Mouse (Mus musculus) ovary, postnatal 36 days (tissue): ENCODE measurements around the gene Axin1.
"Not testable (repeated sequence)": the region's sequence is repeated elsewhere in the genome, so short reads cannot be mapped to it uniquely, and the experiment has no call there.

Source experiments
- DNase-seq: peaks from one replicate; pipeline ENCODE4 v3.0.0; 2022; ENCODE audit warnings: low spot score, mixed read lengths

The Axin1 gene

DNA sequence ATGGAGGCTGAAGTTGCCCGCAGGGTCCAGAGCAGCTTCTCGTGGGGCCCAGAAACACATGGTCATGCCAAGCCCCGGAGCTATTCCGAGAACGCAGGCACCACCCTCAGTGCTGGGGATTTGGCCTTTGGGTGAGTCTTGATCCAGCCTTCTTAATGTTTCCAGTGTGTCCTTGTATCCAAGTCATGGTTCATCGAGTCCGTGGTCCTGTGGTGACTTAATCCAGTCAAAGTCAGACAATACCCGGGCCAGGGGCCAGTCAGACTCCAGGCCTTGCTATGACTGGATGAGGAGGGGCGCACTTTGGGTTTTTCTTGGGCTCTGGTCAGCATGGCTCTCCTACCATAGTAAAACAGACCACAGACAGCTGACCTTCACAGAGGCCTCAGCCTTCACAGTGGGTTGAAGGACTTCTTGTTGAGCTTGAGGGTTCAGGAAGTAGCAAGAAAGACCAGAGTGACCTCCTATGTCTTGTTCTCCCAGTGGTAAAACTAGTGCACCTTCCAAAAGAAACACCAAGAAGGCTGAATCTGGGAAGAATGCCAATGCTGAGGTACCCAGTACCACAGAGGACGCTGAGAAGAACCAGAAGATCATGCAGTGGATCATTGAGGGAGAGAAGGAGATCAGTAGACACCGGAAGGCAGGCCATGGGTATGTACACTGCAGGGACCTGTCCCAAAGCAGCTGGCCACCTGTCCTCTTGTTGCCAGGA, 49.8 kb downstream of the Axin1 start:
- DNase-seq = no peak

DNA sequence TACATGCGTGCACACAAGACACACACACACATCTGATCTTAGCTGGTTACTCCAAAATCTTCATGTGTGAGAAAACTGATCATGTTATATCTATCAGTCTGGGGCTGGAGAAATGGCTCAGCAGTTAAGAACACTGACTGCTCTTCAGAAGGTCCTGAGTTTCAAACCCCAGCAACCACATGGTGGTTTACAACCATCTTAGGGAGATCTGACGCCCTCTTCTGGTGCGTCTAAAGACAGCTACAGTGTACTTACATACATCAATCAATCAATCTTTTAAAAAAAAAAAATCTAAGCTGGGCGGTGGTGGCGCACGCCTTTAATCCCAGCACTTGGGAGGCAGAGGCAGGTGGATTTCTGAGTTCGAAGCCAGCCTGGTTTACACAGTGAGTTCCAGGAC, 53.0 kb downstream of the Axin1 start:
- DNase-seq = not testable (repeated sequence)

DNA sequence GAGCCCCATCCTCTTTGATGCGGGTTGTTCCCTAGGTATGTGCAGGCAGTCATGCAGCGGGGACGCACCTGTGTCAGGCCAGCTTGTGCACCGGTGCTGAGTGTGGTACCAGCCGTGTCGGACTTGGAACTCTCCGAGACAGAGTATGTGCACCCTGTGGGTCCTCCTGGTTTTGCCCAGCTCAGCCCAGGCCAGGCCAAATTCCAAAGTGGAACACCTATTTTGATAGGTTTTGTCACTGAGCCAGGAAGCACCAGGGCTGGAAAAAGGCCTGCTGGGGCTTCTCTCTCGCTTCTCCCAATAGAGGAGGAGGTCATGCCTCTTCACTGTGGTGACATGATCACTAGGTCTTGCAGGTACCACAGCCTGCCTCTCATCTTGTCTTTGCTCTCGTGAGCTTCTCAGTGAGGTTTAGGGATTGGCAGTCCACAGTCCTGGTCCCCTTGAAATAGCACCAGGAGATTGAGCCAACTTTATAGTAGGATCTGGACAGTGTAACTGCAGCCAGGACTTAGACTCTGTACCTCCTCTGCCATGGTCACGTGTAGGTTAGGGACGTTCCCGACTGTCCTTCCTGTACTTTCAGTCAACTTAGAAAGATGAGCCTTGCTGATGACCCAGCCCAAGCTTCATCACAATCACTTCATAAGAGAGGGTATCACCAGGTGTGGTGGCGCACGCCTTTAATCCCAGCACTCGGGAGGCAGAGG, 54.1 kb downstream of the Axin1 start:
- DNase-seq = no peak

DNA sequence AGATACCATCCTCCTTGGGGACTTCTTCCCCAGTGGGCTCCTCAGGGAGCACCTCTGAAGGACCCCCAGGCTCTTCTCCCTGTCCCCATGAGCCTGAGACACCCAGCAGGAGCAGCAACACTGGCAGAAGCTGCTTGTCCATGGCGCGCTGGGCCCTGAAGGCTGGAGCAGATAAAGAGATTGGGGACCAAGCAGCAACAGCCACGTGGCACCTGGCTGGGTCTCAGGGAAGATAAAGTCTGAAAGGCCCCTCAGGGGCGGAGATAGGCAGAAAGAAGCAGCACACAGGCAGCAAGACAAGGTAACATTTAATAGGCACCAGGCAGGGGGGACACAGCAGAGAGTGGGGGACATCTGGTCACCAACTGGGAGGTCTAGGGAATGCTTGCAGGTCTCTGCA, 60.4 kb downstream of the Axin1 start, which contains the start of gene Pdia2:
Gene Pdia2, minus strand, starts transcription at position 196 of the 400 bp plus-strand sequence.
- no peak for DNase-seq

DNA sequence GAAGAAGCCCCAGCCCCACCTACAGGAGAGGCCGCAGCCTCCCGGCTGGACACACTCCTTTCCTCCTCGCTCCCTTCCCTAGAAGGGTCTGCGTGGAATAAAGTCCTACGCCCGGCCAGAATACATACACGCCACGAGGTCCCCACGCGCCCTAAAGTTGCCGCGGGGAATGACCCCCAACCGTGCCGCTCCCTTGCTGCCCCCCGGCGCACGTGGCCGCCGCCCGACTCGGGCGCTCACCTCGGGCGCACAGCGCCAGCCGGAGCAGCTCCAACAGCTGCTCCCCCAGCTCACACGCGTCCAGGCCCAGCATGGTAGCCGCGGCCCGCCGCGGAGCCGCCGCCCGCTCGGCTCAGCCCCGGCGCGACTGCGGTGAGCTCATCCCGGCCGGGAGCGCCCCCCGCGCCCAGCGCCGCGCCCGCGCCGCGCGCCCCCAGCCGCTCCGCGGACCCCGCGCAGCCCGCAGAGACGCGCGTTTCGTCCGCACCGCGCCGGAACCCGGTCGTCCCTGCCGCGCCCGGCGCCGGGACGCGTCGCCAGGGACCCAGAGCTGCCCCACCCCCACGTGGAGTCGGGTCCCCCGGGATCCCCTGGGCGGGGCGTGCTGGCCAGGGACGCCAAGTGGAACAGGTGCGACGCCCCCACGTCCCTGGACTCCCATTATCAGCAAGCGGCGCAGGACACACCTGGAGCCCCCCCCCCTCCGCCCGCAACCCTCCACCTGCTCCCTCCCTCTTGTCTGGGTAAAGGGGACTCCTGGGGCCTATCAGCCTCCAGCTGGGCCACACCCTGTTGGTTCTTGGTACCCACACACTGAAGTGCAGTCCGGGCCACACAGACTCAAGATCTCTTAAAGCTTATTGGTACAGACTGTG, 62.6 kb downstream of the Axin1 start:
- DNase-seq = peak; percentile 48

DNA sequence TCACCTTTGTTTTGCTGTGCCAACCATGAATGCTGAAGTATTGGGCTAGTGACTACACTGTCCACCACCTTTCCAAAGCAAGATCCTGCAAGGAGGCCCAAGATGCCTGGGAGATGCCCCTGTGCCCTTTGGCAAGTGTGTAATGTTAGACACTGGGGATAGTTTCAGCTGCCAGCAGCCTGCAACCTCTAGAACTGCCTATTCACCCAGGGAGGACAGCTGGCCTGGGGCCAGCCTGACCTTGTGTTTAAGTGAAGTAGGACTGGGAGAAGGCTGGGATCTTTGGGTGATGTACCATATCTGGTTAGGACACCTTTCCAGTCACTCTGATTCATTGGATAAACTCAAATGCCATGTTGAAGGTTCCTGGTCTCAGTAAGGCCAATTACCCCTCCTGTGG, 63.5 kb downstream of the Axin1 start:
- no peak for DNase-seq

DNA sequence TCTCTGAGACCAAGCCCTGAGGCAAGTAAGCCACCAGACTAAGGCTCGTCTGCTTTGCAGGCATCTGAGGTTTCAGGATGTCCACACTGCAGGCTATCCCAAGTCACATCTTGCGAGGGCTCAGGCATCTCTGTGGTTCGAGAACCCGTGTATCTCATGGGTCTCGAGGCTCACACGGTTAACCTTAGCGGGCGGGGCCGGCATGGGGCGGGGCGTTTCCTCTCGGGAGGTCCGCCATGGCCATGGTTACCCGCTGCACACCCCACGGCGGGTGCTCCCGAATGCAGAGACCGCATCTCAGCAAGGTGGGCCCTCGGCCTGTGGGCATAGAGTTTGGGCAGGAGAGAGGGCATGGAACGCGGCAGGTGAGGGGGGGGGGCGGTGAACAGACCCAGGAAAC, 64.2 kb downstream of the Axin1 start, which contains the start of gene Rgs11:
Gene Rgs11, plus strand, starts transcription at position 215 of the 400 bp plus-strand sequence.
- peak; percentile 58 for DNase-seq

DNA sequence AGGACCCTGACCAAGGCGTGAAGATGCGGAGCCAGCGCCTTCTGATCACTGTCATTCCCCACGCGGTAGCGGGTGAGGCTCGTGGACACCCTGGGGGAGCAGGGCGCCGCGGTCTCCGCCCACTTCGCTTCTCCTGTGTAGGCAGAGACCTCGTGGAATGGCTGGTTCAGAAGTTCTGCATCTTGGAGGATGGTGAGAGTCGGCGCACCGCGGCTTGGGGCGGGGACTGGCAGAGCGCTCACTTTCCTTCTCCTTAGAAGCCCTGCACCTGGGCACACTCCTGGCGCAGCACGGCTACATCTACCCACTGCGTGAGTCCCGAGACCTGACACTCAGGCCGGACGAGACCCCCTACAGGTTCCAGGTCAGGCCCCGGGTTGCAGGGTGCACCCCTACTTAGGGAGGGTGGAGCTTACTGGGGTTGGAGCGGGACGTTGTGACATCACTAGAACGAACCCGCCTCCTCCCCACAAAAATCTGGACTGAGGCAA, 64.9 kb downstream of the Axin1 start:
- DNase-seq = peak; percentile 44

DNA sequence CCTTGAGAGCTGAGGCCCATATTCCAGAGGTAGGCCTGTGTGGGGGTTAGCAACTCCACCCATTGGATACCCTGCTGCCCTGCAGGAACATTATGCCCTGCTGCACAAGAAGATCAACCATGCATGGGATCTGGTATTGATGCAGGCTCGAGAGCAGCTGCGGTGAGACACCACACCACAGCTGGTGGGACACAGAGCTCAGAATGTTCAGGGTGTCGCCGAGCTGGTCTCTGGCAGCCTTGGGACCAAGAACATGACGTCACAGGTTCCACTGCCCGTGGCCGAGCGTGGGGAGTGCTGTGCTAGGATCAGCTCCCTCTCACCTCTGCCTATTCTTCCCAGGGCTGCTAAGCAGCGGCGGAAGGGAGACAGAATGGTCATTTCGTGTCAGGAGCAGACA, 66.3 kb downstream of the Axin1 start:
- no peak for DNase-seq

DNA sequence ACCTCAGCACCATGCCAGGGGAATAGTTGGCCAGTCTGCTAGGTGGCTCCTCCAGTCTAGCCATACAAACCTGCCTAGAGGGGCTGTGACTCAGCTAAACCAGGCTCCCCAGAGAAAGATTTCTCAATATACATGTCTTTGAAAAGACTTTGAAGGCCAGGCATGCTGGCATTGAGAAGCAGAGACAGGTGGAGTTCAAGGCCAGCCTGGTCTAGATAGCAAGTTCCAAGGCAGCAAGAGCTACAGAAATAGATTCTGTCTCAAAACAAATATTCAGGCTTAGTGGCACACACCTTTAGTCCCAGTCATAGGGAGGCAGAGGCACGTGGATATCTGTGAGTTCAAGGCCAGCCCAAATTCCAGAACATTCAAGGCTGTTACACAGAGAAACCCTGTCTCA, 67.9 kb downstream of the Axin1 start:
- DNase-seq = no peak

DNA sequence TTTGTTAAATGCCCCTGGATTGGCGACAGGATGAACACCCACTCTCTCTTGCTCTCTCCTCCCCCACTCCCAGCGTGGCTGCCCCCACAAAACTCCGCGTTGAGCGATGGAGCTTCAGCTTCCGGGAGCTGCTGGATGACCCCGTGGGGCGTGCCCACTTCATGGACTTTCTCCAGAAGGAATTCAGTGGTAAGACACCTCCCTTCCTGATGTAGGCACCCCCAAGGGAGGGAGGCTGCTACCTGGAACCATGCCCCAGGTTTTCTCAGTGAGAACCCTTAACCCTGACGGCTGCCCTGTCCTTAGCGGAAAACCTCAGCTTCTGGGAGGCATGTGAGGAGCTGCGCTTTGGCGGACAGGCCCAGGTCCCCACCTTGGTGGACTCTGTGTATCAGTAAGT, 69.2 kb downstream of the Axin1 start, which contains the start of gene Arhgdig:
Gene Arhgdig, minus strand, starts transcription at position 101 of the 400 bp plus-strand sequence.
- no peak for DNase-seq

DNA sequence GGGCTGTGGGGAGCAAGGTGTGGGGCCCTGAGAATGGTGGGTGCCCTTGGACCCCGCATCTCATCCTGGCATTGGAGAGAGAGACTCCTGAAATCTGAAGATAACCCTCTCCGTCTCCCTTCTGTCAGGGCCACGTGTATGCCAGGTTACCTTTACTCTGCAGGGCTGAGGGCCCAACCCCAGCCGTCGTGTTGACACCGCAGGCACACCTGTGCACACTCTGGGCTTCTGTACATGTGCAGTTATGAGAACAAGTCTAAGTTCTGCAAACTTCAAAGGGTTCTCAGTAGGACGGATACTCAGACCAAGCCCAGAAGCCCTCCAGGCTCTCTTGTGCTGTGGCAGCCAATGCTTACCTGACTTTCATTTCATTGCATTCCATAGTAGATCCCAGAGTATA, 73.8 kb downstream of the Axin1 start:
- no peak for DNase-seq

DNA sequence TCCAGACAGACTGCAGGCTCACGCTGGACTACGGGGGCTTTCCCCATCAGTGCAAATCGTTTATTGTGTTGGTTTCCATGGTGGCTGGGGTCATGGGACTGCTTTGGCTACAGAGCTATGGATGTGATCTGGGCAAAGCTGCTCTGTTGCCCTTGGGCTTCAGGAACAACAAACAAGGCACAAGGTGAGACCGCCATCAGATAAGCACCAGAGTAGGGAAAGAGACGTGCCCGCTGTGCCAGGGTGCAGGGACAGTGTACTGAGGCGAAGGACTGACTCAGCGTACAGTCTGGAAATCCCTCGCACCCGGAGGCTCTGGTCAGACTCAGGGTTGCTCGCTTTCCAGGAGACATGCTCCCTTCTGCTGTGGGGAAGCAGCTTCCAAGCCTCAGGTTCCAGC, 74.2 kb downstream of the Axin1 start:
- DNase-seq = no peak

DNA sequence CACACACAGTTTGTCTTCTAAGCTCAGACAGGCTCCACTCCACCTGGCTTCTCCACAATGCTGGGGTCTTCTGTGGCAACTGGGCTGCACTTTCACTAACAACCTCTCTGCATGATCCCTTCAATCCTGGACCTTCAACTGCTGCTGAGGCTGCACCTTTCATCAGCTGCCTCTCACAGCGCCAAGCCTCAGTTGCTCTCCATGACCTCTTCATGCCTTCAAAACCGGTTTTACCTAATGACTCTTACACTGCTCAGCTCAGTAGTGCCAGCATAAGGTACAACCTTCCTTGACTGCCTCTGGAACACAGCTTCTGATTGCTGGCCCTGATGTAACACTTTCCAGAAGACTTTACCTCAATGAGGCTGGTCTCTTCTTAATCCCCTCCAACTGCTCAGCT, 83.0 kb downstream of the Axin1 start:
- DNase-seq = no peak

DNA sequence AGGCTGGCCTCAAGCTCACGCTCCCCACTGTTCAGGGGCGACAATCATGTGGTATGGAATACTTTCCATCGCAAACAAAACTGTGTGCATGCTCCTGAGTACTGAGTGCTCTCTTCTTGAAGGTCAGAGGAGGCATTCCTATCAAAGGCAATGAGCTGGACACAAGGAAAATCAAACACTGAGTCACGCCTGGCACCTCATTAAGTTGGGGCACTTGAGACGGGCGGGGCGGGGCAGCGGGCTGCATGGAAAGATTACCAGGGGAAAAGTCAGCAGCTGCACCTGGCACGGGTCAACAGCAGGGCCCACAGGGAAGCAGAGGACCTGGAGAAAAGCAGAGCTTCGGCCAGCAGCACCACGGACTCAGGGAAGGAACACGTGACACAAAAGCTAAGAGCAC, 86.7 kb downstream of the Axin1 start:
- no peak for DNase-seq

DNA sequence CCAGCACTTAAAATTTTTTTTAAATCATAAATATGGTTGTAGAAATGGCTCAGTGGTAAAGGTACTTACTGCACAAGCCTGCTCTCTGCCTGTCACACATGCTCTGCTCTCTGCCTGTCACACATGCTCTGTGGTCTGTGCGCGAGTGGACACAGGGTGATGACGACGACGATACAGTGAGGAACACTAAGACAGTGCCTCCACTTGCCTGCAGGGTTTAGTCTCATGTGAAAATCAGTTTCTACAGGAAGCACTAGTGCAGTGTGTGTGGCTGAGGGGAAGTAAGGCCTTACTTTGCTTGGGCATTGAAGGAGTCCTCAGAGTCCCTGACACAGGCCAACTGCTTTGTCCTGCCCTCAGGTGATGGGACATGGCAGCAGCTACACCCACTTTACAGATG, 91.3 kb downstream of the Axin1 start:
- DNase-seq = no peak

DNA sequence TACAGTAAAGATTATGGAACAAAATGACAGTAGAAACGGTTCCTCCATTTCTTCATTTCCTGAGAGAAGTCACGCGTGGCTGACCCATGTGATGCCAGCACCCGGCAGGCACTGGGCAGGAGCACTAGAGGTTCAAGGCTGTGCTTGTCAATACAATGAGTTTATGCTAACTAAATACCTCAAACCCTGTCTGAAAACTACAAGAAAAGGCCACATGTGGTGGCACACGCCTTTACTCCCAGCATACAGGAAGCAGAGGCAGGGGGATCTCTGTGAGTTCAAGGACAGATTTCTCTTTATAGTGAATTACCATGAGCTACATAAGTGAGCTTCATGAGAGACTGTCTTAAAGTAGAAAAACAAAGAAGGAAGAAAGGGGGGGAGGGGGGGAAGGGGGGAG, 92.7 kb downstream of the Axin1 start:
- no peak for DNase-seq

DNA sequence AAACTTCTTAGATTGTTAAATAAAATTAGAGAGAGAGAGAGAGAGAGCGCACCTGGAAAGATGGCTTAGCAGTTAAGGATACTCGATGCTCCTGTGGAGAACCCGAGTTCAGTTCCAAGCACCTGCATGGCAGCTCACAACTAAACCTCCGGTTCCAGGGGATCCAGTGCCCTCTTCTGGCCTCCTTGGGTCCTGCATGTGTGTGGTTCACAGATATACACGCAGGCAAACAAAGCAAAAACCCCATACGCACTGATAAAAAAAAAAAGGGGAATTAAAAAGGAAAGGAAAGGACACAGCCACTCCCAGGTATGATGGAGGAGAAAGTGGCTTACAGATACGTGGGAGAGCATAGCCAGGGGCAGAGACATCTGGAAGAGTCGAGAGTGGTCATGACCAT, 94.4 kb downstream of the Axin1 start:
- no peak for DNase-seq

DNA sequence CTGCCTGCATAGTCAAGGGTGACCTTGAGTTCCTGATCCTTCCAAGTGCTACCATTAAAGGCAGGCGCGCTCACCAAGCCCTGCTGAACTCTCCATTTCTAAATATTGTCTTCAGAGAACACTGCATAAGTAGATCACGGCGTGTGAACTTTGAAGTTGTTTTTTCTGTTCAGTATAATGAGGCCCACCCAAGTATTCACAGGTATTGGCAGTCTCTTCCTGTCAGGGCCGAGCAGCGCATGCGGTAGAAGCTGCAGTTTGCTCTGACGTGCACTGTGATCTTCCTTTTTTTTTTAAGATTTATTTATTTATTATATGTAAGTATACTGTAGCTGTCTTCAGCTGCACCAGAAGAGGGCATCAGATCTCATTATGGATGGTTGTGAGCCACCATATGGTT, 95.9 kb downstream of the Axin1 start:
- DNase-seq = no peak

DNA sequence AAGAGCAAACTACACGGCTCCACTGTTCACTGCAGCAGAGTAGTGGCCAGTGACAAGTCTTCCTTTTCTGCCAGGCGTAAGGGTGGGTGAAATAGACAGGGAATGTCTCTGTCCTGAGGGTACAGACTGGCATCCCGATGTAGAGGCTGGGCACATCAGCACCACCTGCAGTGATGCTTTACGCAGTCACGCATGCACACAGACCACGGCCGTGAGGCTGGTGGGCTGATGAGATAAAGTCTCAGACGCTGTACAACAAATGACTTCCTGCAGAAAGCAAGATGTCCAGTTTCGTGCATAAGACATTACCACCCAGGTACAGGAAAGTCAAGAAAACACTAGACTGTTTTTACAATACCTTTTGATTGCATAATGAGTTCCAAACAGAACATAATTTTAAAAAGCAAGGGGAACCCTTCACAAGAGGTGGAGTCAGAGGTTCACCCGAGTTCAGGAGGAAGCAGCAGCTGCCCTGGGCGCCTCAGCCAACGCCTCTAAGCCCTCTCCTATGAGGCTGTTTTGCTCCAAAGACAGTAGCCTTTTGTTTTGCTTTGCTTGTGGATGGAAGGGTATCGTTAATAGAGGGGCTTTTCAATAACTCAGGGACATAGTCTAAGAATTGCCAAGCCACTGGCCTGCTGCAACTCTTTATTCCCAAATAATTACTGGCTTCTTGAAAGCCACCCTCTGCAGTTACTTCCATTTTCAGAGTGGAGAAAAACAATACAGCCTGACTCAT, 96.8 kb downstream of the Axin1 start:
- DNase-seq = no peak

DNA sequence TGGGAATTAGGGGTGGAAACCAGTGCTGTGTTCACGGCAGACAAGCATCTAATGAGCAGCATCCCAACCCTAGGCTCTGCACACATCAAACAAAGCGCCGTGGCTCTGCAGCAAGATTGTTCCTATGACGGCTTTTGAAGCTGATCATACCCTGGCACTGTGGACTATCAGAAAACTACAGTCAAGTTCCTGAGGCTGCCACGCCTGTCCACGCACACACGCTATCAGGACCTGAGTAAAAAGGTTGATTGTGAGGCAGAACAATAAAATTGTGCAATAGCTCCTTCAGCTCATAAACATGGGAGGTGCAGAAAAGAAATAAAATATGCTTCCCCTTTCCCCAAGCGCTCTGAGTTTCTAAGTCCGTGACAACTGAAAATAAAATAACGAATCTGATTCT, 99.2 kb downstream of the Axin1 start:
- no peak for DNase-seq

DNA sequence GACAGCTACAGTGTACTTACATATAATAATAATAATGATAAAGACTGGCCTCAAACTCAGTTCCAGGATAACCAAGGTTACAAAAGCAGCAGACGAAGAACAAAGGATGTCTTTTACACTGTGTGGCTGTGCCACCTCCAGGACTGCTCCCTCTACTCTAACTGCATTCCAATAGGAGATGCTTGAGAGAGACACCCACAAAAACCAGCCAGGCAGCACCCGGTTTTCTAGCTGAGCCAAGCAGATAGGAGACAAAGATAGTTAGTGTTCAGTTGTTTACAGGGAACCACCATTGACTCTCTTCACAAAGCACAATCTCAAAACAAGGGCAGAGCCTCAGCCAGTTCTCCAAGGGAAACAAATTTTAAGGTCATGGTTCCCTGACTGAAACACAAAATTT, 101.1 kb downstream of the Axin1 start:
- no peak for DNase-seq
